Mouse (Mus musculus): ENCODE data around the gene Vps33b. TPM values are rescaled to one million over a fixed set of nuclear protein-coding genes. Genes with fewer than 3 reads are reported as not detected.
"Not testable (repeated sequence)": the region's sequence is repeated elsewhere in the genome, so short reads cannot be mapped to it uniquely, and the experiment has no call there.

Vps33b gene
- total RNA-seq, 2 experiments from 2014 or later: 7.7 to 10.9 TPM

DNA sequence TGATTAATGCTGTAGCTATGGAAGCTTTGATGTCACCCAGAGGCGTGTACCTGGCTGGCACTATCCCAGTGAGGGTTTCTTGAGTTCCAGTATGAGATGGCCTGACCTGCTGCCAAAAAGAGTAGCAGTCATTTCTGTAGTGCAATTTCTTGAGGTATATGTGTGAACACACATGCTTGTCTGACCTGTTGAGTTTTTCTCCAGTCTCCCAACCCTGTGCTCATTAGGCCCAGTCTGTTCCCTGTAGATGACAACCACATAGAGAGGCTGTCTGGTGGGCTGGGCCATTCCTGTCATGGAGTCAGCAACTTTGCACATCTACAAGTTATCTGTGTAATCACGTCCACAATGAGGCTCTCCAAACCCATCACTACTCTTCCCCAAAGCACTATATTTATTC lies 46.3 kb downstream of the Vps33b start:
- no peak for DNase-seq
- intact Hi-C loops (cut with DNase I): no loop called here

DNA sequence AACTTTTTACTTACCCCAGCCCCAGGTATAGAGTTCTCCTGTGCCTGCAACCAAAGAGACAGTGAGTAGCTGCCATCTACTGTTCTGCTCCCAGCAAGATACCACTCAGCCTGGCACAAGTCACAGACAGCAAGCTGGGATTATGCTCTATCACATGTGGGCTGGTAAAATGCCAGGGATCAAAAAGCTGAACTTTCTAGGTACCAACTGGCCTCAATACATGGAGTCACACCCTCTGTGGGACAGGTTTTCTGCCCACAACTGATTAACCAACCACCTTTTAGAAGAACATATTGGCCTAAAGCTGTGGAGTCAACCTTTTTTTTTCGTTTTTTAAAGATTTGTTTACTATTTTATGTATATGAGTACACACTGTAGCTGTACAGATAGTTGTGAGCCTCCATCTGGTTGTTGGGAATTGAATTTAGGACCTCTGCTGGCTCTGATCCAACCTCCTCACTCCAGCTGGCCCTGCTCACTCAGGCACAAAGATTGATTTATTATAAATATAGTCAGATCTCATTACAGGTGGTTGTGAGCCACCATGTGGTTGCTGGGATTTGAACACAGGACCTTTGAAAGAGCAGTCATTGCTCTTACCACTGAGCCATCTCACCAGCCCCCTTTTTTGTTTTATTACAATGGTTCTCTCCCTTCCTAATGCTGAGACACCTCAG lies 48.1 kb downstream of the Vps33b start:
- no peak for DNase-seq
- intact Hi-C loops (cut with DNase I): no loop called here

DNA sequence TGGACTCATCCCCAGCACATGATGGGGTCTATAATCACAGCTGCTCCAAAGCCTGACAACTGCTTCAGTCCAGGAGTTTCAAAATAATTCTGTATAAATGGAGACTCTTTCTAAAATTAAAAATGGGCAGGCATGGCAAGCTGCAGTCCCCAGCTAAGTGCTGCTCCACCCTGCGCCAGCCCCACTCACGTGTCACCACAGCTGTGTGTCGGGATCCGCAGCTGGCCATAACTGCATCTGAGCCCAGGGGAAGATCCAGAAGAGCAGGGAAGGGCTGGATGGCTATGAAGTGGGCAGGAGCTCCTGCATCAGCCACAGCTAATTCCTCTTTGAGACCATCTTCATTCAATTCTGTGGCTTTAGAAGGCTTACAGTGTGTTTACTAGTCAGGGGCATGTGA lies 49.2 kb downstream of the Vps33b start:
- intact Hi-C loops (cut with DNase I): no loop called here
- DNase-seq: no peak

DNA sequence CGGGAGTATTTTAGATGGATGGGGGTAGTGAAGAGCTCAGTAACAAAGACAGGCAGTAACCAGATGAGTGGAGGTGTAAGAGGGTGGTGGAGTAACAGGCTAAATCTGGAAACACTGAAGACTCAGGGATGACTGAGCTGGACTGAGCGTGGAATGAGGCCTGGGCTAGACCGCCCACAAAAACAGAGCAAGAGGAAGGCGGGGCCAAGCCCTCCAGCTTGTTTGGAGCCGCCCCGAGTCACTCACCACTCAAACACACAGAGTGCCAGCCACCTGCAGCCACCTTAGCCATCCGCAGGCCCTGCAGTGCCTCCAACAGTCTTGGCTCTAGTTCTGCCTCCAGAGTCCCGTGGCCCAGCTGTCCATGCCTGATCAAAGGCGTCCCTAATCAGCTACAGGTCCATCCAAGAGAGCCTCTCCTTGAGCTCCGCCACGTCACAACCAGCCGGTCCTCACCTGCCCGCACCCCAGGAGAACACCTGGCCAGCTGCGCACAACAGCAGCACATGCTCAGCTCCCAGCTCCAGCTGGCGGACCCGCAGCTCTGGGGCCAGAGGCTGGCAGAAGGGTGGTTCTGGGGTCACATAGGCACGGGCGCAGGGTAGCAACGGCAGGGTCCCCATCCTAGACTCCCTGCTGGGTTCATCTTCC lies 50.5 kb downstream of the Vps33b start:
- DNase-seq: no peak
- intact Hi-C loops (cut with DNase I): no loop called here

DNA sequence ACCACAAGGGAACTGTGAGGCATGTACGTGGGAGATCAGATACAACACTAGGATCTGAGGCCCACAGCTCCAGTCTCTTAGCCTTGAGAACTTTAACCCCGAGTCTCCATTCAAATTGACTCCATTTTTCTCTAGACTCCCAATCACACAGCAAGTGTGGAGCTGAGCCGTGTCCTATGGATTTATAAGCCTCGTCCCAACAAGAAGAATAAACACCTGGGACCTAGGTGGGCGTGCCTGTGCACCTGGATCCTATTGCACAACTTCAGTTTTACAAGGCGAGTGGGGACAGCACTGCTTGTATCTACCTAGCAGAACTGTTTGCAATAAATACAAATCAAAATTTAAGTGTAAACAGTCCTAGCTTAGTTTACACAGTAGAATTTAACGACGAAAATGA lies 53.9 kb downstream of the Vps33b start:
- intact Hi-C loops (cut with DNase I): no loop called here
- DNase-seq: no peak

DNA sequence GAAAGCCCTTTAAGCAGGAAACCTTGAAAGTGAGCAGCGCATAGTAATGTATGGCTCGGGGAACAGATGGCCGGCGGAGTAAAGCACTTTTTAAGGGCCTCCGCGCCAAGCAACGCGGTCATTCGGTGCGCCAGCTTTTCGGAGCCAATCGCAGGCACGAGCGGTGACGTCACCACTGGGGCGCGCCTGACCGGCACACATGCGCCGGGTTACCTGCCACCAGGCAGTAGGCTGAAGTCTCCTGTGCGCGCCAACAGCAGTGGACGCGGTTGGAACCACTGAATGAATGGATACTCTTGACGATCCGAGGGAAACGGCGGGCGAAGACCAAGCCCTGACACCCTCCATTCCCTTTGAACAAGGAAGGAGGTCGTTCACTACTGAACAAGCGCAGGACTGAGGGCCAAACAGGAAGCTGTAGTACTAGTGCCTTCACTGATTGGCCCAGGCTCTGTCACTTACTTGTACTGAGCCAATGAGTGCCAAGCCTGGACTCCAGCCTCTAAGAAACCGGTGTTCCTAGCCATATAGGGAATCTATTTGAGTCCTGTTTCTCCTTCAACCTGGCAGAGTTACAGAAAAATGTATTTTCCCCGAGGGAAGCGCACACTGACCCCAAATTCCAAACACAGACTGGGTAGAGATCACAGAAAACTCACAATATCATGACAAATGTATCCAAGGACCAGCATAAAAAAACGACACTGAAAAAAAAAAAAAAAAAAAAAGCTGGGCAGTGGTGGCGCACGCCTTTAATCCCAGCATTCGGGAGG lies 54.8 kb downstream of the Vps33b start, which contains the start of gene Rccd1:
Rccd1 (minus strand) TSS at position 412 of the 773 bp plus-strand sequence.
- DNase-seq: peak; percentile 96
- intact Hi-C loops (cut with DNase I): no loop called here

DNA sequence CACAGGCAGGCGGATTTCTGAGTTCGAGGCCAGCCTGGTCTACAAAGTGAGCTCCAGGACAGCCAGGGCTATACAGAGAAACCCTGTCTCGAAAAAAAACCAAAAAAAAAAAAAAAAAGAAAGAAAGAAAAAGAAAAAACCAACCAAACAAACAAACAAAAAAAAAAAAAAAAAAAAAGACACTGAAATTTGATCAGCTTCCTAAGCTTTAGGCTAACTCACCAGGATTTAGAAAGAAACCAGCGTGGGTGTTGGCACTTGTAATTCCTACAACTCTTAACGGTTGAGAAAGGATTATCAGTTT lies 55.3 kb downstream of the Vps33b start:
- intact Hi-C loops (cut with DNase I); DNase-seq: not testable (repeated sequence)

DNA sequence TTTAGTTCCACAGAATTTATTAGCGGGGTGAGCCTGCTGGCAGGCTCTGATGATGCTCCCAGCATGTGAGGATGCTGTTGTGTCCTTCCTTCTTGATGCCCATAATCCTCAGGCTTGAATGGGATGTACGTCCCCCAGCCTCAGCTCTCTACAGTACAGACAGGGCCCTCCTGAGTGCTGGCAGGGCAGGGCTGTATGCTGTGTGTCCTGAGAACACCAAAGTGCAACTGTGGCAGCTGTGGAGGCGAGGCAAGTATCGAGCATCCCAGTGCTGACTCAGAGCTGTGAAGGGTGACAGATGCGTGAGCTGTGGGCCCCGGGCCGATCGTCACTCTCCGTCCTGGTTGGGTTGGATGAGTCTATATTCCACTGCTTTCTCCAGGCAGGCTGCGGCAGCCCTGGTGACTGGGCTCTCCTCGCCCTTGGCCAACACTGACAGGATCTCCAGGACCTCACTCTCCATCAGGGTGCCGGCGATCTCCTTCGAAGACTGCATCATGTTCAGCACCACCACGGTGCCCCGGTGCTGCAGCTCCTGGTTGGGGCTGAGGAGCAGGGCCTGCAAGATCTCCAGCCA lies 55.9 kb downstream of the Vps33b start:
- intact Hi-C loops (cut with DNase I): no loop called here
- DNase-seq: no peak

DNA sequence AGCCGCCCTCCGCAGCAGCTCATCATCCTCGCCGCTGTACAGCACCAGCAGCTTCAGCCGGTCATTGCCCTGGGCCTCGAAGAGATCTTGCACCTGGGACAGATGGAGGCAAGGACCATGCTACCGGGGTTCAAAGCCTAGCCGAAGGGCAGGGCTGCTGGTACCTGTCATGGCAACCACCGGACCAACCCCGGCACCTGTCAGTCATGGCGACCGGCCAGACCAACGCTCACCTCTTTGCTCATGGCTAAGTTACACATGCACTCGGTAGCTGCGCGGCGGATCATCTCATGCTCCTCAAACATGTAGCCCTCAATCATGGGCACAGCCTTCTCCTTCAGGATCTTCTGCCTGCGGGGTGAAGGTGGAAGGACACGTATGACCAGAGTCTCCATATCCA lies 56.6 kb downstream of the Vps33b start:
- intact Hi-C loops (cut with DNase I): no loop called here
- DNase-seq: no peak

DNA sequence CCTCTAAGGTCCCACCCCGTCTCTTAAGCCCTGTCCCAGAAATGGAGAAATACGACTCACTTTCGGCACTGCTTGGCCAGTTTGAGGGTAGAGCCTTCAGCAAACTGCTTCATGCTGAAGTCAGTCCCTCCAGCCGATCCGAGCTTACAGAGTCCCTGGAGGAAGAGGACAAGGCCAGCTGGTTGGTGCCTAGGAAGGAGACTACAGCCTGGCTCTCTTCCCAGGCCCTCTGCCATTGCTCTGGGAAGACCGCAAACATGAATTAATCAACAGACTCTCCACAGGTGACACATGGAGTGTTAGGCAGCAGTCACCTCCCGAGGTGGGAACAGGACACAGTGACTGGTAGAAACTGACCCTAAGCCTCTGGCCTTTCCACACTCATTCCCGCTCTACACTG lies 60.8 kb downstream of the Vps33b start:
- intact Hi-C loops (cut with DNase I): no loop called here

DNA sequence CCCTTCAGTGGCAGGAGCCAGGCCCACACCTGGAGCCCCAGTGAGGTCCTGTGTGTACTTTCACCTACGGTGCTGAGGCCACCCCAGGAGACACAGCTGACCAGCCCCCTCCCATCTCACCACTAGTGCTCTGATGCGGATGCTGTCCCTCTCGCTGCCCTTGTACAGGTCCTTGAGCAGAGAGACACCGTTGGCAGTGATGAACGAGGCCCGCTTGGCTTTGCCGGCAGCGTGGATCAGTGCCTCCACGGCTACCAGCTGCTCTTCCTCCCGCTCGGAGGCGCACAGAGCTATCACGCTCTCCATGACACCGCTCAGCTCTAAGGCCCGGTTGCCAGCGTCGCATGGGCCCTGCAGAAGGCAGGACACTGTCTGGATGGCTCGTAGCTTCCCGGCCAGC lies 62.0 kb downstream of the Vps33b start:
- no peak for DNase-seq

More for the DNA sequence above, 60.8 kb downstream of the Vps33b start:
- no peak for DNase-seq

DNA sequence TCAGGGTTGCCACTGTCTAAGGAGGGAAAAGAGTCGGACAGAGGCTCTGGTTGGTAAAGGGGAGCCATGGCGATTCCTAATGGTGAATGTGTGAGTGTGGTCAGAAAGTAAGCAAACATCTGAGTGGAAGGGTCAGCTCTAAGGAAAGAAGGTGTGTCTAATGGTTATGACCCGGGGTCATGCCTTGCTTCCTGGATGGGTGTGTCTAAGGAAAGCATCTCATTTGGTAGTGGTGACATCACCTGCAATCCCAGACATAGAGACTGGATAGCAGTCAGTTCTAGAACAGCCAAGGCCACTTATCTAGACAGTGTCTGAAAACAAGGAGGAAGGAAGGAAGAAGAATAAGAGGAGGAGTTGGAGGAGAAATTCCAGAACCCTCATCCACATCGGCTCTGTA lies 65.4 kb downstream of the Vps33b start:
- intact Hi-C loops (cut with DNase I): no loop called here
- DNase-seq: no peak

More for the DNA sequence above, 62.0 kb downstream of the Vps33b start:
- intact Hi-C loops (cut with DNase I): no loop called here

DNA sequence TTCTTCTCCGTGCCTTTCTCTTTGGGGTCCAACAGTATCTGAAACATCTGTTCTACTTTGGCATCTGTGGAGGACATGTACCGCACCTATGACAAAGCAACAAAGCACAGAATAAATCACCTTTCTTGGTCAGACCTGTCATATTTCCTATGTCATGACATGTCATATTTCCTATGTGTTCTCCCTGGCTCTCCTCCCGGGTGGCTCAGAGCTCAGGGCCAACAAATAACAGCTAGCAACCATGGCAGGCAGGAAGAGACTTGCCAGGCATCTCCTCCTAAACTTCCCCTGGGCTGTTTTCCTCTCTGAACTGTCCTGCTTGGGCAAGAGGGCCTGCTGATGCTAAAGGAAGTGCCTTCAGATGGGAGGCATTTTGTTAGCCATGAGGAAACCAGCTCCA lies 67.5 kb downstream of the Vps33b start:
- intact Hi-C loops (cut with DNase I): no loop called here
- no peak for DNase-seq

DNA sequence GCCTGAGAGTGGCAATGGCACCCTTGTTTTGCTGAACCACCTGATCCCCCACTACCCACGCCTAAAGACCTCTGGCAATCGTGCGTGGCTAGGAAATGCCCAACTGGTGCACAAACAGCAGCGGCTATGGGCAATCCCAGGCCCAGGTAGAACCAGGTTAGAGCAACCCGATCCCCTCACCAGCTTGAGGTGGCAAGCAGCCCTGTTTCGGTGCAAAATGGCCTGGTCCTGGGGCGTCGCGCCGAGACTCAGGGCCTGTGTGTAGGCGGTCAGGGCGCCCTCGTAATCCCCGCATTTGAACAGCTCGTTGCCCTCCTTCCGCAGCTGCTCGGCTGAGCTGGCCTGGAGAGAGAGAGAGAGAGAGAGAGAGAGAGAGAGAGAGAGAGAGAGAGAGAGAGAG lies 69.9 kb downstream of the Vps33b start:
- intact Hi-C loops (cut with DNase I): no loop called here

DNA sequence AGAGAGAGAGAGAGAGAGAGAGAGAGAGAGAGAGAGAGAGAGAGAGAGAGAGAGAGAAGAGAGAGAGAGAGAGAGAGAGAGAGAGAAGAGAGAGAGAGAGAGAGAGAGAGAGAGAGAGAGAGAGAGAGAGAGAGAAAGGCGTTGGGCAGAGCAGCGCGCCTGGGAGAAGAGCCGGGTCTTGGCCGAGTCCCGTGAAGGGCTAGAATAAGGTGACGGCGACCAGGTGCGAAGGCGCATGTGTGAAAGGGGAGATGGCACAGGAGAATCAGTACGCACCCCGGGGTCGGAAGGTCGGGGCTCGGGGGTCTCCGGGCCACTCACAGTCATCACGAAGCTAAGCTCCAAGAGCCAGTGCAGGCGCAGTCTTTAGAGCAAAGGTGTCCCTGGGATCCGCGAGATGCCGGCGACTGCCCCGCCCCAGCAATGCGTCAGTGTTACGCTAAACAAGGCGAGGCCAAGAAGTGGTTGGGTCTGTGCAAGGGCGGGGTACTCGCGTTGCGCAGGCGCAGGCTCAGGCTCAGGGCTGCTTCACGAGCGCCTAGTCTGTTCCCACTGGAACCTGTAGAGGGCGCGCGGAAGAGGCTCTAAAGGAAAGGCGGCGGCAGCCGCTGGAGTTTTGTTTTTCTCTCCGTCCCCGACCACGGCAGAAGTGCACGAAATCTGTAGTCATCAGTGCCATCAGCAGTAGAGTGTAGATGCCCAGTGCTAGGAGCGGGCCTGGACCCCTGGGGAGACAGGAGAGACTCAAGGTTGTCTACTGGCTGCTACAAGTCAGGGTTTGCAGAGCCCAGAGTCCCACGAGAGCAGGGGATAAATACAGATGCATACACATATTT lies 70.6 kb downstream of the Vps33b start:
- peak; percentile 99 for DNase-seq
- intact Hi-C loops (cut with DNase I): loop anchor here (1.0 to 2.0 kb wide), 2 partner anchors 30 to 247 kb away; no protein-coding TSS in a partner anchor

More for the DNA sequence above, 69.9 kb downstream of the Vps33b start:
- peak; percentile 40 to 46 for DNase-seq

DNA sequence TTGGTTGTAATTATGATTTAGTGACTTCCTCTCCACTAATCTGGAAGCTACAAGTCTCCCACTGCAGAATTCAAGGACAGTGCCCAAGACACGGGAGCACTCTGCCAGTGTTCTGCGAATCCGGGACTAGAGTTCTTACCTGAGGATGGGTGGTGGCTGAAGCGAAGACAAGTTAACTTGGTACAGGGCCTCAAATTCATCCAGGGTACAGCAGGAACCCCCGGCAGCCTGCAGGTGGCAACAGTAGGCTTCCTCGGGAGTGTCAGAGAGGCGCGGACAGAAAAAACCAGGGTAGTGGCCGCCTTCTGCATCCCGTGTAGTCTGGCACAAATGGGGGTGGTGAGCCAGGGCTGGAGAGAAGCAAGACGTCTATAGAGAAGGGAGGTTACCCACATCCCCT lies 71.3 kb downstream of the Vps33b start, which contains the start of gene Unc45a:
Unc45a (minus strand) TSS at position 213 of the 400 bp plus-strand sequence.
- intact Hi-C loops (cut with DNase I): loop anchor here (1.0 to 2.0 kb wide), 2 partner anchors 30 to 246 kb away; no protein-coding TSS in a partner anchor
- peak; percentile 81 to 83 for DNase-seq

Data from heart, postnatal 10 days (tissue).